Mouse (Mus musculus) adrenal gland, postnatal 4 days (tissue): ENCODE measurements around the gene Itih2. TPM values are rescaled to one million over a fixed set of nuclear protein-coding genes. Genes with fewer than 3 reads are reported as not detected.

ENCODE experiments used
- DNase-seq, 2 experiments: peaks; one replicate each; pipeline ENCODE4 v3.0.0; 2021 to 2022; ENCODE audit warnings: low spot score in 2 of 2, mixed read lengths in 2 of 2
- long read RNA-seq, 2 experiments: library from polyadenylated mRNA; stranded (forward); transcript quantifications; one replicate each; pipeline ENCODE4 v2.0.0; 2021
- total RNA-seq, 2 experiments: library from RNA; stranded (reverse); gene quantifications; 2 replicates each; pipeline ENCODE4 v1.2.3; 2021

The Itih2 gene
- 100 to 1,000 TPM in 1 of 2 experiments, 10 to 100 TPM in 1; 12.4 to 193 TPM for total RNA-seq
- long read RNA-seq, experiment 1, transcript Itih2-201 (21 exons, 3,100 nt): major isoform, 27 of 39 reads
- long read RNA-seq, experiment 1, partial matches to known transcripts: 8 of 39 reads
- long read RNA-seq, experiment 1, other reads (novel, unspliced or antisense): 4 of 39 reads
- long read RNA-seq, experiment 2, partial matches to known transcripts: 0 of 5 reads
- long read RNA-seq, experiment 2, other reads (novel, unspliced or antisense): 1 of 5 reads

GRCm38 (mm10) chr2:10131296-10131695 is at the start of gene Itih2:
Gene Itih2, minus strand, starts transcription at chr2:10131396.
- DNase-seq: no peak

- no peak for DNase-seq
These were observed 38.8 kb upstream of the Itih2 start for GRCm38 (mm10) chr2:10169991-10170390.

GRCm38 (mm10) chr2:10168016-10168415 is 36.8 kb upstream of the Itih2 start:
- DNase-seq: no peak

GRCm38 (mm10) chr2:10167283-10167682 is 36.1 kb upstream of the Itih2 start:
- no peak for DNase-seq

- DNase-seq: no peak
These were observed 35.4 kb upstream of the Itih2 start for GRCm38 (mm10) chr2:10166635-10167034.

- no peak for DNase-seq
These were observed 30.8 kb upstream of the Itih2 start for GRCm38 (mm10) chr2:10162011-10162410.

GRCm38 (mm10) chr2:10157184-10157583 is 26.0 kb upstream of the Itih2 start:
- DNase-seq: no peak

GRCm38 (mm10) chr2:10153201-10154075 is 22.2 kb upstream of the Itih2 start, which contains the start of gene Itih5:
Gene Itih5, plus strand, starts transcription at chr2:10153571.
- peak; percentile 14 to 21 for DNase-seq

GRCm38 (mm10) chr2:10152590-10152989 is 21.4 kb upstream of the Itih2 start:
- DNase-seq: no peak

- DNase-seq: no peak
These were observed 16.0 kb upstream of the Itih2 start for GRCm38 (mm10) chr2:10147176-10147575.

GRCm38 (mm10) chr2:10145514-10145913 is 14.3 kb upstream of the Itih2 start:
- no peak for DNase-seq

GRCm38 (mm10) chr2:10142472-10143454 is 11.6 kb upstream of the Itih2 start:
- peak in 1 of 2 experiments; percentile 38 for DNase-seq

- no peak for DNase-seq
These were observed 9.3 kb upstream of the Itih2 start for GRCm38 (mm10) chr2:10140456-10140855.

- no peak for DNase-seq
These were observed 6.1 kb upstream of the Itih2 start for GRCm38 (mm10) chr2:10137320-10137719.

GRCm38 (mm10) chr2:10133941-10134340 is 2.7 kb upstream of the Itih2 start:
- no peak for DNase-seq

GRCm38 (mm10) chr2:10132128-10132527 is 932 bp upstream of the Itih2 start:
- DNase-seq: no peak

GRCm38 (mm10) chr2:10130341-10130990 is 730 bp downstream of the Itih2 start:
- no peak for DNase-seq

GRCm38 (mm10) chr2:10128571-10128970 is 2.6 kb downstream of the Itih2 start:
- DNase-seq: no peak

- no peak for DNase-seq
These were observed 3.7 kb downstream of the Itih2 start for GRCm38 (mm10) chr2:10127471-10127870.

- no peak for DNase-seq
These were observed 5.1 kb downstream of the Itih2 start for GRCm38 (mm10) chr2:10126122-10126521.

- no peak for DNase-seq
These were observed 9.4 kb downstream of the Itih2 start for GRCm38 (mm10) chr2:10121826-10122225.
